34 mouse cellular contexts compared by ENCODE assay signal in genomic region chr2:132260601-132261000, GRCm38 (mm10).
"Had no signal": no experiment of that assay in that cellular context is flagged by ENCODE, and none has a peak within 500 bp of the region (broad histone marks: within the 10 kb centered on the region; RNA-seq: fewer than 3 reads in every experiment).

No protein-coding gene starts in this region.

- H3K4me2 ChIP-seq: heart, embryonic 12.5 days; heart, embryonic 13.5 days; heart, embryonic 15.5 days; hindbrain, embryonic 12.5 days; hindbrain, embryonic 13.5 days; hindbrain, embryonic 14.5 days; hindbrain, embryonic 15.5 days; intestine, embryonic 15.5 days; kidney, embryonic 15.5 days had no signal

- H3K9me3 ChIP-seq: heart, embryonic 12.5 days; heart, embryonic 13.5 days; heart, embryonic 15.5 days; hindbrain, embryonic 10.5 days; hindbrain, embryonic 12.5 days; hindbrain, embryonic 13.5 days; hindbrain, embryonic 15.5 days; intestine, embryonic 15.5 days; kidney, embryonic 15.5 days had no signal

- H3K36me3 ChIP-seq: heart, embryonic 12.5 days; heart, embryonic 15.5 days; hindbrain, embryonic 10.5 days; hindbrain, embryonic 12.5 days; hindbrain, embryonic 13.5 days; hindbrain, embryonic 15.5 days; intestine, embryonic 15.5 days; kidney, embryonic 15.5 days had no signal

- H3K27ac ChIP-seq: heart, embryonic 13.5 days; heart, embryonic 15.5 days; hindbrain, embryonic 10.5 days; hindbrain, embryonic 12.5 days; hindbrain, embryonic 13.5 days; hindbrain, embryonic 14.5 days; hindbrain, embryonic 15.5 days; hindbrain, postnatal 0 days; intestine, embryonic 15.5 days; kidney, embryonic 15.5 days; kidney, postnatal 0 days; layer of hippocampus, adult 2 months; left cerebral cortex, adult 2 months had no signal

- DNase-seq: heart, postnatal 10 days; heart, postnatal 14 days; heart, postnatal 36 days; heart, postnatal 4 days; kidney, adult 11 months; kidney, adult 18-20 months; kidney, adult 2 months; kidney, adult 8-10 months; kidney, adult 9 months; kidney, postnatal 10 days; kidney, postnatal 14 days; kidney, postnatal 25 days; kidney, postnatal 36 days; kidney, postnatal 4 days; layer of hippocampus, adult 9-11 months; layer of hippocampus, postnatal 36 days had no signal

- H3K27me3 ChIP-seq: heart, embryonic 12.5 days; heart, embryonic 13.5 days; heart, embryonic 15.5 days; hindbrain, embryonic 12.5 days; hindbrain, embryonic 13.5 days; hindbrain, embryonic 15.5 days; intestine, embryonic 15.5 days; kidney, embryonic 15.5 days had no signal

- H3K4me3 ChIP-seq: heart, embryonic 12.5 days; heart, embryonic 13.5 days; heart, embryonic 15.5 days; hindbrain, embryonic 10.5 days; hindbrain, embryonic 12.5 days; hindbrain, embryonic 13.5 days; hindbrain, embryonic 15.5 days; intestine, embryonic 15.5 days; kidney, embryonic 15.5 days; layer of hippocampus, adult 2 months; left cerebral cortex, adult 2 months had no signal

- ATAC-seq: hindbrain, embryonic 16.5 days; hindbrain, postnatal 0 days; inflammation-experienced regulatory T-cells, adult 6 months; intestine, embryonic 15.5 days; intestine, embryonic 16.5 days; intestine, postnatal 0 days had no signal

- H3K9ac ChIP-seq: heart, embryonic 12.5 days; heart, embryonic 13.5 days; heart, embryonic 15.5 days; hindbrain, embryonic 12.5 days; hindbrain, embryonic 13.5 days; hindbrain, embryonic 14.5 days; hindbrain, embryonic 15.5 days; intestine, embryonic 15.5 days; kidney, embryonic 15.5 days had no signal
